Mouse (Mus musculus): ENCODE results near the gene Cntn4.
"Not testable (repeated sequence)": the region's sequence is repeated elsewhere in the genome, so short reads cannot be mapped to it uniquely, and the experiment has no call there.

DNA sequence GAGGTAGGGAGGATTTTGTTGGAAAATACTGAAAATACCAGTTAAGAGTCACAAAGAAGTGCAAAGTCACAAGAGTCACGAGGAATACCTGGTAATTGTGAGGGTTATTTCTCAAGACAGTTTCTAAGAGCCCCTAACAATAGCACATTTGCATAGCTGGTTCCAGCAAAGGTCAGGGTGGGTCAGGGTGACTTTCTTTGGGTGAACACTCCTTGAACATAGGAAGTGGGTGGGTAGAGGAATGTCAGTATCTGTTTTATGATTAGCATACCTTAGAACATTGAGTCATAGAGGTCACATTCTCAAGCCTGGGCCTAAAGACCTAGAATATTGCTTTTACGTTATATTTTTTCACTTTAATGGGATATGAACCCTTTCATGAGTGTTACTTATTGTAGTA, 681.3 kb downstream of the Cntn4 start:
- TF ChIP-seq CTCF (IDR thresholded peaks at IDR 0.05; ENCODE audit: control insufficient read depth, insufficient read depth, low read length); POLR2A (IDR thresholded peaks at IDR 0.05; ENCODE audit: borderline replicate concordance, control insufficient read depth, low read depth, low read length): not testable (repeated sequence)

Measured in bone marrow, adult 2 months (tissue).